Mouse (Mus musculus): ENCODE data around the gene Megf6. TPM values are rescaled to one million over a fixed set of nuclear protein-coding genes. Genes with fewer than 3 reads are reported as not detected.
A peak's percentile ranks its signal among the peaks of the same experiment; 100 is the strongest.

Gene Megf6
- total RNA-seq, 2 experiments from 2014 or later = 4.4 to 4.7 TPM

DNA sequence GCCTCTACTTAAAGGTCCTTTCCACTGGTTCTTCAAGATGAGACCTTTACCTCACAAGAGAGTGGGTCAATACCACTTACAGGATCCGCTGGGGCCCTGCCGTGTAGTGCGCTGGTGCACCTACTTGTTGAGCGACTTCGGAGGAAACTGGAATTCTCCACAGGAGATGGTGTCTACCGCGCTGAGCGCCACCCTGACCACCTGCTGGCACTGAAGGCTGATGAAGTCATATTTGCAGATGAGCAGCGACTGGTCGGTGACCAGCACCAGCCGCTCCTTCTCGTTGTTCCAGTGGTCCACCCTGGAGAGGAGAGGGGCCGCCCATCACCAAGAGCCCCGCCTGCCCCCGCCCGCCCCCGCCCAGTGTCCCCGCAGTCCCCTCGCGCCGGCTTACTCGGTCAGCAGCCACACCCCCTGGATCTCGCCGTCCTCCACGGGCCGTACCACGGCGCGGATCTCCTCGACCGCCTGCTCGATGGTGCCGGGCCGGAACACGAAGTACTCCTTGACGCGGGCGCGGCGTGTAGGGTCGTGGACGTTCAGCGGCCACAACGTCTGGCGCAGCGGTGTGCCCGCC lies 10.5 kb upstream of the Megf6 start:
- no peak for DNase-seq

DNA sequence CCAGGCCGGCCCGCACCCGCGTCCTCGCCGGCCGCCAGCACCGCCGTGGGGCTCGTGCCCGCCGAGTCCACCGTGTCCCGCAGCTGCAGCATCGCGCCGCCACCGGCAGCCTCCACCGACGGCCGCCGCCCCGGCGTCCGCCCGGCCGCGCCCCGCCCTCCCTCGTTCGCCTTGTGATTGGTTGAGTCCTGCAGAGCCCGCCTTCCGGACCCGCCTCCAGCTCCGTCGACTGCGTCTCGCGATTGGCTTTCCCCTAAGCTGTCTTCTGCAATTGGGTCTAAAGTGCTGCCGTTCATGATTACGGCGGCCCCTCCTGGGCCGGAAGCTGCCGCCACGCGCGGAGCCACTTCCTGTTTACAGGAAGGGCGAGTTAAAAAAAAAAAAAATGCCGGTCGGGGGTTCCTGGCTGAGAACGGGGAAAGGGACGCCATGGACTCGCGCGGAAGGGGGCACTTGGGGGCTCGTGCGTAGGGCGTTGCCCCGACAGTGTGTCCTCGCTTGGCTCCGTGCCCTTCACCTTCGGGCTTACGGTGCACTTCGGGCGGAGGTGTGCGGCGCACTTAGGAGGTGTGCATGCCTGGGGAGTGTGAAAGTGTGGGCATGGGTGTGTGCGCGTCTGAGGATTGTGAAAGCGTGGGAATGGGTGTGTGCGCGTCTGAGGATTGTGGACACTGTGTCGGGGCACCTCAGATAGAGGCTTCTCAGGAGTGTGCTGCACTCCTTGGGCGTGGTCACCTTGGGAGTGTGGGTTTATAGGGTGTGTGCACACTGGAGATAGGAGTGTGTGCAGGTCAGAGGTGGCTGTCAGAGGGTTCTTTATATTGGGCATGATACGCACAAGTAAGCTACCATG lies 9.8 kb upstream of the Megf6 start, which contains the start of gene Tprgl:
Tprgl (minus strand) TSS at position 129 of the 853 bp plus-strand sequence.
- peak; percentile 96 for DNase-seq

- peak; percentile 81 for DNase-seq
These were observed 7.2 kb upstream of the Megf6 start for GRCm38 (mm10) chr4:154163296-154163695.

GRCm38 (mm10) chr4:154167053-154167452 lies 3.5 kb upstream of the Megf6 start:
- peak; percentile 82 for DNase-seq

DNA sequence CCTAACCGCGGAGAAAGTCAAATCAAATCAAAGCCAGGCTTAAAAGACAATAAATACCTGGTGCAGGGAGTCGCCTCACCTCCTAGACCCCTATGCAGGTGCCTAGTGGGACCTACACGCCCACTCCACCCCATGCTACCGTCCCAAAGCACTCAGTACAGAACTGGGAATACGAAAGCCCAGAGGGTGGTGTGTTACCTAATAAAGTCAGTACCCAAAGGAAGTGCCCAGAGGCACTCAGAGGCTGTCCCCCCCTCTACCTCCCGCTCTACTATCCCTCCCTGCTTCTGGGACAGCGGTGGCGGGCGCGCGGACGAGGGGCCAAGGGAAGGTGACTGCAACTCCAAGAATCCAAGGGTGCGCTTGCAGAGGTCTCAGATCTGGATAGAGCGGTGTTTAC lies 509 bp upstream of the Megf6 start:
- DNase-seq = no peak

DNA sequence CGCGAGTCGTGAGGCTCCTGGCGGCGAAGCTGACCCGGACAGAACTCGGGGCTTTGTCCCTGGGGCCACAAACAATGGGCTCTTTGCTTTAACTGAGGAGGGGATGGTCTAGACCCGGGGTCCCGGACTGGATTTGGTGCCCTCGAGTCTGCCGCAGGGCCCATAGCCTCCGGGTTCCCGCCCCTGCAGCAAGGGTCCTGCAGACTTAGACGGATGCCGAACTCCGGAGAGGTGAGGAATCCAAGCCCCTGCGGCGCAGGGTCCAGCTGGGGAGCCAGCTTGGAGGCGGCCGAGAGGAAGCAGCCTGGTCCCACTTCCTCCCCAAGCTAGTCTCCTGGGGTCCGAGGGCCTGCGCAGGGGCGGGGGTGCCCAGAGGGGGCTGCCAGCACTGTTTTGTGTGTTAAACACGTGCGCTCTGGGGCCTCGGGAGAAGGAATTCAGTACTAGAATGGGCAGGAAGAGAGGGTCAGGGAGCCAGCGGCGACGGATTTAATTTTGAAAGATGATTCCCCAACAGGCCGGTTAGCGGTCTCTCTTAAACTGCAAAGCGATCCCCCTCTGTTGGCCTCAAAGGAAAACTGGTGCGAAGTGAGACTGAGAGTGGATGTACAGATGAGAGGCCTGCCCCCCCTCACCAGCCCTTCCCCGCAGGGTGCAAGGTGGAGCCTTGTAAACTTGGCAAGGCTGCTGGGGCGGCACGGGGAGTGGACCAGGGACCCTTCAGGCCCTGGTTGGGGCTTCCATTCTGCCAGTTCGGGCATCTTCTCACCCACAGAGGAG lies 811 bp downstream of the Megf6 start:
- DNase-seq = no peak

DNA sequence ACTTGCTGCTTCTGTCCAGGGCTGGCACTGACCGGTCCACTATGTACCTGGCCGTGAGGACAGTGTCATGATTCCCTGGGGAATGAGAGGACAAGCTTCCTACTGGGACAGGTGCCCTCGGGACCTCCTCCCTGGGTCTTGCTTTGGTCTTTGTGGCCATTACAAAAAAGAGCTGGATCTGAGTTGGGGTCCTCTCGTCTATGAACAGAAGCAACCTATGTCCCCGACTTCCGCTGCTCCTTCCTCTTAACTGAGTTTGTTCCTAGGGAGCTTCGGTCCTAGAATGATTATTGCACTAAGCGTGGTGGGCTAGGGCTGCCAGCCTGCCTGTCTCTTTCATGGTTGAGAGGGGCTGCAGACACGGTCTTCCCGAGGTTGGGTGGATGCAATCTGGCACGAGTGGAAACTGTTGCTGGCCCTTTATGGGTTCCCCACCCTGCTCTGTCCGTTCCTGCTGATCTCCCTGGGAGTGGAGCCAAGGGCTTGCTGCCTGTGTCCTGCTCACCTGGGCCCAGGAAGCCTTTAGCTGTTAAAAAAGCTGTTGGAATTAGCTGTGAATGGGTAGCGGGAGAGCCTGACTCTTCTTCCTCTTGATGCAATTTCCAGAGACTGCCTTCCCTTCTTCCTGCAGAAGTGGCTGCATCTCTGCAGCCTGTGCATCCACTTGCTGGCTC lies 1.5 kb downstream of the Megf6 start:
- no peak for DNase-seq

GRCm38 (mm10) chr4:154177257-154177656 lies 6.7 kb downstream of the Megf6 start:
- peak; percentile 31 for DNase-seq

DNA sequence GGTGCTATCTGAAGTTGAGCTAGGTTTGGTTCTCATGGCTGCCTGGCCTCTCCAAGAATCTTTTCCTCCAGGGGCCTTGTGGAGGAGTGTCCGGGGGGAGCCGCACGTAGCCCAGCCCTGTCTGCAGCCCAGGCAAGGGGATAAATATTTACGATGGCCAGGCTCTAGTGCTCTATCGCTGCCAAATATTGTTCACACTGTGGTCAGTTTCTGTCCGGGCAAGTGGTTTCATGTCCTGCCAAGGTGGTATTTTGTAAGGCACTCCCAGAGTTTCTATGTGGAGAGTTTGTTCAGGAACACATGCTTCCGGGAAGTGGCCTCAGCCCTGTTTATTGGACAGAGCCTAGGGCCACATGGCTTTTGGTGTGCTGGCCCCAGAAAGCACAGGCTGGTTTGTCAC lies 10.5 kb downstream of the Megf6 start:
- no peak for DNase-seq

DNA sequence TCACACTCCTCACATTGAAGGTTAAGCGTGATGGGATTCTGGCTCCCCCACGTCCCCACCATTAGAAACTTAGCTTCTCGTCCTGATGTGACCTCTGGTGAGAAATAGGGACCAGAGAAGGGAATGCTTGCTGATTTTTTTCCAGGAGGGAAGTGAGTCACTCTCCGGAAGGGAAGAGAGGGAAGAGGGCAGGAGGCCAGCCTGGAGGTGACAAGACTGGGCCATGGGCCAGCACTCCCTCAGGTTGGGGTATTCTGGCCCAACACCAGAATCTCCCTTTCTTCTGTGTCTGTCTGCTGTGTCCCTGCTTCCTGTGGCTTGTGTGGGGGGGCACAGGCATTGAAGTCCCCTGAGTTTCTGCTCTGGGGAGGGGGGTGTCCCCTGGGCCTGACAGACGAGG lies 13.0 kb downstream of the Megf6 start:
- DNase-seq = no peak

- DNase-seq = no peak
These were observed 14.5 kb downstream of the Megf6 start for GRCm38 (mm10) chr4:154185001-154185400.

GRCm38 (mm10) chr4:154186002-154186537 lies 15.5 kb downstream of the Megf6 start:
- no peak for DNase-seq

- no peak for DNase-seq
These were observed 18.4 kb downstream of the Megf6 start for GRCm38 (mm10) chr4:154188948-154189347.

DNA sequence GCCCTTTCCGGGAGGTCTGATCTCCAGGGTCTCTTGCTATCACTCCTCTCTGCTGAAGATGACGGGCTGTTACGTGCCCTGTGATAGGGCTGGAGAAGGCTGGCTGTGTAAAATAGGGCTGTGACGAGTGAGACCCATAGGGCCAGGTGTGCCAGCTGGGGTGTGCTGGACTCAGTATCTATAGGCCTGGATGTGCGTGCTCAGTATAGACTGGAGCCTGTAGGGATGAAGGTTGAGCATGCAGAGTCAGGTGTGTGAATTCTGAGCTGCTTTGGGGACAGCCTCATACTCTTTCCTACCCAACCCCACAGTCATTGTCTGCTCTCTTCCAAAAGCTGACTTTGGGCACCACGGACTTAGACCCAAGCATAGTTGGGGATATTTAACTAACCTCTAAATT lies 27.4 kb downstream of the Megf6 start:
- DNase-seq = no peak

GRCm38 (mm10) chr4:154198377-154198961 lies 27.9 kb downstream of the Megf6 start:
- DNase-seq = no peak

DNA sequence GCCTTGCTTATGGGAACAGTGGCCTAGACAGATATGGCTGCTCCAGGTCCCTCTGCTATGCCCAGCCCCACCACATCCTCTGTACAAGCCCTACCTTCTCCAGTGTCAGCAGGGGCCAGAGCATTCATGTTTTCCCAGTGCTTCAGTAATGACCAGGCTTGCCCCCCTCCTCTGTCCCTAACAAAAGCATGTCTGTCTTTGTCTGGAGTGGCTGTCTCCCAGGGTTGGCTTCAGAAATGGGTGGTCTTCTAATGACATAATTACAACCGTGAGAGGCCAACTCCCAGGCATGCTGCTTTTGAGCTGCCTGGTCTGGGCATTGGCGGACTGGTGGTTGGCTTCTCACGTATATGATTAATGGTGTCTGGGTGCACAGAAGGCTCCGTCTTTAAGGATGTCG lies 31.0 kb downstream of the Megf6 start:
- no peak for DNase-seq

- DNase-seq = no peak
These were observed 34.0 kb downstream of the Megf6 start for GRCm38 (mm10) chr4:154204532-154204931.

GRCm38 (mm10) chr4:154205392-154205791 lies 34.9 kb downstream of the Megf6 start:
- DNase-seq = no peak

DNA sequence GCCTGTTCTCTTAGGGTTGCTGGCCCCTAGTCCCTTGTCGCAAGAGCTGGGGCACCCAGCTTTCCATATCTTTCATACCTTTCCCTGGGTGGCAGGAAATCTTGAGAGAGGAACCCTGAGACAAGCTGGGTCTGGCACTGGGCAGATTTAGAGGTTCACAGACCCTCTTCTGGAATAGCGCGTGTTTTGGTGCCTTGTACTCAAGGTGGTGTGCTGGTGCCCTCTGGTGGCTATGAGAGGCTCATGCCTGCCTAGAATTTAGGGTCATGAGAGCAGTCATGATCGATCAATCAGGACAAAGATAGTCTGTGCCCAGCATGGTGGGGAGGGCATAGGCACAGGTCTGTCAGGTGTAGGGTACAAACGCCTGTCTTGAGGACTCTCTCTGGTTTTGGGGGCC lies 36.7 kb downstream of the Megf6 start:
- DNase-seq = peak; percentile 73

DNA sequence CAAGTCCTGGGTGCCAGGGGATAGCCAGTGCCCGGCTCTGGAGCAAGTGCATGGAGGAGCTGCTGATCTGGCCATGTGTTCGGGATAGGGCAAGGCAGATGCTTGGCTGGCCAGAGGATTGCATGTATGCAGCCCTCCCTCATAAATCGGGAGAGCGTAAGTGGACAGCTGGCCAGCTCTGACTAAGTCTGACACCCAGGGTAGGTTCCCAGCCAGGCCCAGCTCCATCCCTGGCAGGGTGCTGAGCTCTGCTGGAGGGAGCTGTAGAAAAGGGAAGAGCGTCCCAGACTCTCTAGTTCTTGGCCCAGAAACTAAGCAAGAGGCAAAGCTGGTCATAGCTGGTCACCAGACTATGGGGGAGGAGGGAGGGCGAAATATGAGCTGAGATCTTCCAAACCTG lies 38.5 kb downstream of the Megf6 start:
- peak; percentile 52 for DNase-seq

DNA sequence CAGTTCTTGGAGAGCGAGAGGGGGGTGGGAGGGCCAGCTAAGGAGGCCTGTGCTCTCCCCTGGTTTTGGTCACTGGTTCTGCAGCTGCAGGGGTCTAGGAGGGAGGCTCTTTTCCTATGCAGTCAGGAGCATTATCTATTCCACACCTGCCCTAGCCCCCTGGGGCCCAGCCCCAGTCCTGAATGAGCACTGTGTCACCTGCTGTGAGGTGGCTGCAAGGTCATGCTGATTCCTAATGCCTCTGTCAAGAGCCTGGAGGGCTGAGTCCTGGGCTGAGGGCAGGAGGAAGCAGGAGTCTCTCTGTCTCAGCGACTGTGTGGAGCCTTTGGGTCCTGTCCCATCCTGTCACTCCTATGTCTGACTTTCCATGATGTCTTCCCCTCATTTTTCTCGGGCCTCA lies 39.3 kb downstream of the Megf6 start:
- no peak for DNase-seq

DNA sequence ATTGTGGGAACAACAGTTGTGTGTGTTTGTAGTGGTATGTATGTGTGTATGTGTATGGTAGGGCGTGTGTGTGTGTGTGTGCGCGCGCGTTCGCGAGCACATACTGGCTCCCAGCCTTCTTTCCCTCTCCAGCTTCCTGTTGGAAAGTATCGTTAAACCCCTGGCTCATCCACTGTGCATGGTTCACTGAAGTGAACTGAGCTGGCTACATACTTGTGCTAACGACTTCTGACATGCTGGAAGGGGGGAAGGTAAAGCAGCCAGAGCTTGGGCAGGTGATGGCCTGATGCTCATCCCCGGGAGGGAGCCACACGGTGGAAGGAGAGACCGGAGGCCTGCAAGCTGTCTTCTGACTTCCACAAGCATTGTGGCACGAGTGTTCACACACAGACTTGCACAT lies 40.9 kb downstream of the Megf6 start:
- no peak for DNase-seq
